Mouse (Mus musculus): ENCODE data around the gene Nfu1. TPM values are rescaled to one million over a fixed set of nuclear protein-coding genes. Genes with fewer than 3 reads are reported as not detected.
"Not testable (repeated sequence)": the region's sequence is repeated elsewhere in the genome, so short reads cannot be mapped to it uniquely, and the experiment has no call there.

Gene Nfu1
- total RNA-seq, 2 experiments from 2014 or later: 80.8 to 103 TPM

DNA sequence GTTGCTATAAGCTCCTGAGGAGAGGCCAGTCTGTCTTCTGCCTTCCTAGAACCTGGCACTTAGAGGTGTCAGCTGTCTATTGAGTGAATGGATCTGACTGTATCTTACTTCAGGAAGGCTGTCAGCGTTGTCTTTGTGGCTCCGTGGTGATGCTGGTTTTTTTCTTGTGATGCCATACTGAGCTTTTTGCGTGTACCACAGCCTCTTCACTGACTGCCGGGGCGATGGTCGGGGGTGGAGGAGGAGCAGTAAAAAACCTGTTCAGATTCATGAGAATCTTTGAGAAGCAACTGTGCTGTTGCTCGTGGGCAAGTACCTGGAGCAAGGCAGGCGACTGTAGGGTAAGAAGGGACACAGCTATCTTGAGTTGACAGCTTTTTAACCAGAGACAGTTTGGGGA is 9.8 kb downstream of the Nfu1 start:
- ATAC-seq (replicated peaks; ENCODE audit: poor library complexity, severe bottlenecking): no peak

DNA sequence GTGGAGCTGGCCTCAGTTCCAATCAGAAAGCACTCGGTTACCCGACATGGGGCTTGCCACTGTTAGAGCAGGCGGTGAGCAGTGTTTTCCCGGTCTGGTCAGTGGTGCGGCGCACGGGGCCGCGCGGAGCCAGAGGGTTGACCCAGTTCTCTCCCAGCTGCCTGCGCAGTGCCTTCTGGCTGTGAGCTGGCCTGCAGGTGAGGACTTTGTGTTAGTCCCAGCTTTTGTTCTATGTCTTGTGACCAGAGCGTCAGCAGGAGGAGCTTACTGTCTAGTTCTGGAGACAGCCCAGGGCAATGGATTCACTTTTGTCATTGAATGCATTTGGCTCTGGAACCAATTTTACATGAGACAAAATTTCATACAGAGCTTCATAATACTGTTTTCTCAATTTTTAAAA is 12.8 kb downstream of the Nfu1 start:
- no peak for ATAC-seq (replicated peaks; ENCODE audit: poor library complexity, severe bottlenecking)

- ATAC-seq (replicated peaks; ENCODE audit: poor library complexity, severe bottlenecking): peak; percentile 94
Measured at GRCm38 (mm10) chr6:87026980-87027379, 17.9 kb downstream of the Nfu1 start.

DNA sequence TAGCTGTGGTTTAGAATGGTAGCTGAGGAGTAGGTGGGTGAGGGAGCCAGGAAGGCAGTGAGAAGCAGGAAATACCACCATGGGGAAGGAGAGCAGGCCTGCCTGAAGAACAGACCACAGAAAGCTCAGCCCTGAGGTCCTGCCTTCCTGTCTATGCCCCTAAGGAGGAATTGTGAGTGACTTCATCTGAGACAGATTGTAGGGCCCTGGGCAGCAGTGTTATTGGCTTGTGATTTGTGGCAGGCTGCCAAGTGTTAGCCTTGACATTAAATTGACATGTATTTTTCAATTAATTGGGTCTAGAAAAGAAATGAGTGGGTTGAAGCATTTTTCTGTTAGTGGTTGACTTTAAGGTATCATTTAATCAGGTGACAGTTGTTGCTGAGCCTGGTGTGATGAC is 19.8 kb downstream of the Nfu1 start:
- no peak for ATAC-seq (replicated peaks; ENCODE audit: poor library complexity, severe bottlenecking)

GRCm38 (mm10) chr6:87031310-87031709 is 22.3 kb downstream of the Nfu1 start:
- not testable (repeated sequence) for ATAC-seq (replicated peaks; ENCODE audit: poor library complexity, severe bottlenecking)

DNA sequence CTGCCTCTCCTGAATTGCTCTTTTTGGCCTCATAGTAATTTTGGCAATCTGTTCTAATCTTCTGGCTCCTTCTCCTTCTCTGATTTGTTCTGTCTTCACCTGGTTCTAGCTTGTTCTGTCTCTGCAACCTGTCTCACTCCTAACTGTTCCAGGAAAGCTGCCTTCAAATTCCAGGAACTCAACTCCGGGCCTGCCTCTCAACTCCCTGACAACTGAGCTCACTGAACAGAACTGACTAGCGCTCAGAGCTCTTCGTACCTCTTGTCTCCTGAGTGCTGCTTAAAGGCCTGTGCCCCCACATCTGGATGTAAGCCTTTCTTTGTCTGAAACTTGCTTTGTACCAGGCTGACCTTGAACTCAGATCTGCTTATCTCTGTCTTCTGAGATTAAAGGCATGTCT is 23.4 kb downstream of the Nfu1 start:
- ATAC-seq (replicated peaks; ENCODE audit: poor library complexity, severe bottlenecking): no peak

- no peak for ATAC-seq (replicated peaks; ENCODE audit: poor library complexity, severe bottlenecking)
Measured at GRCm38 (mm10) chr6:87034395-87034794, 25.4 kb downstream of the Nfu1 start.

DNA sequence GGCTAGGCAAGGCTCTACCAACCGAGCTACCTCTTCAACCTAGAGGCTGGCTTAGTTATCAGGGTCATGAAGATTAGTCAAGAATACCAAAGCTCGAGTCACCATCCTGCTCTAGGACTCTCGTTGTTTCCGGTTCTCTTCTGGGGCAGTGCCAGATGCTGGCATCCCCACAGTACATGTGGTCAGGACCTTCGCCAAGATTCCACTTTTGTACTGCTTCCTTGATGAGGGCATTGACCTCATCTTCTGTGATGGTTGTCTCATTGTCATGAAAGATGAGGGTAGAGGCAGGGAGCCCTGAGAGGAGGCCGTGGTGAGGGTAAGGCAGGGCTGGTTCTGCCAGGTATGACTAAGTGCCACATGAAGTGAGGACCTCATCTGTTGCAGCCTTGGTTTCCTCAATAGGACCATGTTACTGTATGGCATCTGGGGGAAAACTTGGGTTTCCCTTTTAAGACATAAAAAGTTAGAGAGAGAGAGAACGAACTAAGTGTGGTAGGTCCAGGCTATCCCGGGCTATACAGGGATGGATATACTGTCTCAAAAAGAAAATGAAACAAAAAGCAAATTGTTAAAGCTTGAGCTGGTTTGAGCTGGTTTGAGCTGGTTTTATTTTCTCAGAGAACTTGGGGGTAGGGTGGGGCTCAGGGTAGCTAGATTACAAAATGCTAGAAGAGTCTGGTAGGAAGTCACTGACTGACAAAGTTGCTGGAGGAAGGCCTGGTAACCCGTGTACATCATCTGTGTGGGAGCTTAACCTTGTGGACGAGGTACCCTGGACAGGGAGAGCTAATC is 29.0 kb downstream of the Nfu1 start:
- ATAC-seq (replicated peaks; ENCODE audit: poor library complexity, severe bottlenecking): 0 out of 2 replicates have a peak, but pooled peaks have one; percentile 8

GRCm38 (mm10) chr6:87039161-87039560 is 30.1 kb downstream of the Nfu1 start:
- no peak for ATAC-seq (replicated peaks; ENCODE audit: poor library complexity, severe bottlenecking)

- no peak for ATAC-seq (replicated peaks; ENCODE audit: poor library complexity, severe bottlenecking)
Measured at GRCm38 (mm10) chr6:87040971-87041370, 31.9 kb downstream of the Nfu1 start.

DNA sequence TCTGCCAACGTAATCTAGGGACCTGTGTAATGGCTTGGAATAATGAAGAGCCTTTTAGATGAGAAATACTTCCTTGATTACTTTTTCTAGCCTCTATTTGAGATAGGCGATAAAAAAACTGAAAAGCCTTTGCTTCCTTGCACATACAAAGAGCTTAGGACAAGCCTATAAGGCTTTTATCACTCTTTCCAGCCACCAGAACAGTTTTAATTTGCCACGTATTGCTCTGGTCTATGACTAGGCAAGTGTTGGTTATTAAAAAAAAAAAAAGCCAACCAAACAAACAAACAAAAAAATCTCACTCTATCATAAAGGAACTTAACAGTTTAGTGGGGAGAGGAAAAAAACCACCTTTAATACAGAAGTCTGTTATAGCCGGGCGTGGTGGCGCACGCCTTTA is 32.4 kb downstream of the Nfu1 start:
- no peak for ATAC-seq (replicated peaks; ENCODE audit: poor library complexity, severe bottlenecking)

- ATAC-seq (replicated peaks; ENCODE audit: poor library complexity, severe bottlenecking): no peak
Measured at GRCm38 (mm10) chr6:87042004-87042336, 32.9 kb downstream of the Nfu1 start.

DNA sequence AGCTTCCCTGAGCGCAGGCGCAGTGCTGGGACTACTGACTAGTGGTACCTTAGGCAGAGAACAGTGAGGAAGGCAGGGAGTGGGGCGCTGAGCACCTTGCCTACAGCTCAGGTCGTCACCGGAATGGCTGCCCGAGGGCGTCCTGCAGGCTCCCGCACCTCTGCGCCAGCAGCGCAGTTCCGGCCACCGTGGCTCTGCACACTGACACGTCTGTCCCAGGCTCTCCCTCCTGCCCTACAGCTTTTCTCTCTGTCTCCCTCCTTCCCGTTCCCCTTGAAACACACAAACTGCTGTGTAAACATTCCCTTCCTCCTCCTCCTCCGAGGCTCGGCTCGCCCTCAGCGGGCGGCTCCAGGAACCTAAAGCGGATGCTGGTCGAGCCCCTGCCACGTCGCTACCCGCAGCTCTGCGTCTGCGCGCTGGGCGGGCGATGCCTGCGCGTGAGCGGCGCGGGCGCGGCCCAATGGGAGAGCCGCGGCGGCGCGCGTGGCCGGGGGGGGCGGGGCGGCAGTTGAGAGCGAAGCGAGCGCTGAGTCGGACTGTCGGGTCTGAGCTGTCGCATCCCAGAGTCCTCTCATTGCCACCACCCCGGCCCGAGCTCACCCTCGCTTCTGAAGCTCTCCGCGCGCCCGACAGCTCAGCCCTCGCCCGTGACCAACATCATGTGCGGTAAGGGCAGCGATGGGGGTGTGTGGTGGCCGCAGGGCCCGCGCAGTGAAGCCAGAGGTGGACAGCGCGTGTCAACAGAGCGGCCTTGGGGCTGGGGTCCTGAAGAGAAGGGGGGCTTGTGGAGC is 33.5 kb downstream of the Nfu1 start, which contains the start of gene Gfpt1:
Gfpt1 (plus strand) TSS at position 510 of the 794 bp plus-strand sequence.
- ATAC-seq (replicated peaks; ENCODE audit: poor library complexity, severe bottlenecking): peak; percentile 92

- no peak for ATAC-seq (replicated peaks; ENCODE audit: poor library complexity, severe bottlenecking)
Measured at GRCm38 (mm10) chr6:87043131-87043516, 34.1 kb downstream of the Nfu1 start.

- ATAC-seq (replicated peaks; ENCODE audit: poor library complexity, severe bottlenecking): no peak
Measured at GRCm38 (mm10) chr6:87044895-87045294, 35.9 kb downstream of the Nfu1 start.

GRCm38 (mm10) chr6:87045507-87045906 is 36.5 kb downstream of the Nfu1 start:
- no peak for ATAC-seq (replicated peaks; ENCODE audit: poor library complexity, severe bottlenecking)

DNA sequence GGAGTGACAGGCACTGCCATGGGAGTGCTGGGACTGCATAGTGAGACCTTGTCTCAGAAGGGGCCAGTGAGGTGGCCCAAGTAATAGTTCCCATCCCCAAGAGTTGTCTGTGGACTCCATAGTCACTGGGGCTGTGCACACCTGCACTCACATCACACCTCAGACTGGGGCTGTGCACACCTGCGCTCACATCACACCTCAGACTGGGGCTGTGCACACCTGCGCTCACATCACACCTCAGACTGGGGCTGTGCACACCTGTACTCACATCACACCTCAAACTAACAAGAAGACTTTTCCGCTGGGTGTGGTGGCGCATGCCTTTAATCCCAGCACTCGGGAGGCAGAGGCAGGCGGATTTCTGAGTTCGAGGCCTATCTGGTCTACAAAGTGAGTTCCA is 39.7 kb downstream of the Nfu1 start:
- not testable (repeated sequence) for ATAC-seq (replicated peaks; ENCODE audit: poor library complexity, severe bottlenecking)

GRCm38 (mm10) chr6:87051886-87052425 is 42.9 kb downstream of the Nfu1 start:
- no peak for ATAC-seq (replicated peaks; ENCODE audit: poor library complexity, severe bottlenecking)

DNA sequence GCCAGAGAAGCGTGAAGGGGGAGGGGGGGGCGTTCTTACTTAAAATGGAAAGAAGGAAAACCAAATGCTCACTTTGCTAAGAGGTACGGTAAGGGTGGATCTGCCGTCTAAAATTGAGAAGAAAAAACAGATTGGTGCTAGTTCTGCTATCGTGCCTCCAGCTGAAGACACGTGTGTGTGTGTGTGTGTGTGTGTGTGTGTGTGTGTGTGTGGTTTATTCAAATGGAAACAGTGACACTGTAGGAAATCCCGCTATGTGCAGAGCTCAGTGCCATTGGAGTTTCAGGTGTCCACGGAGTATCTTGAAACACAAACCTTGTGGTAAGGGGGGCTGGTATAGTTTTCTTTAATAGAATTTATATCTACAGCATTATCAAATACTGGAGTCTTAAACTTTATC is 45.2 kb downstream of the Nfu1 start:
- ATAC-seq (replicated peaks; ENCODE audit: poor library complexity, severe bottlenecking): no peak

DNA sequence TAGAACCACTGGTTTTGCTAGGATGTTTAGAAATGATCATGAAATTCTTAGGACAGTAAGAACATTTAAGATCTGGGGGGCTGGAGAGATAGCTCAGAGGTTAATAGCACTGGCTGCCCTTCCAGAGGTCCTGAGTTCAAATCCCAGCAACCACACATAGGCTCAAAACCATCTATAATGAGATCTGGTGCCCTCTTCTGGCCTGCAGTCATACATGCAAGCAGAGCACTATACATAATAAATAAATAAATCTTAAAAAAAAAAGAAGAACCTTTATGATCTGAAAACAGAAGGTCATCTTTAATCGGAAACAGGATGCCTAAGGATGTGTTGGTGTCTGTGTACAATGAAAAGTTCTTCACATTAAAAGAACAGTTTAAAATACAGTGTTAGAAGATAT is 50.7 kb downstream of the Nfu1 start:
- no peak for ATAC-seq (replicated peaks; ENCODE audit: poor library complexity, severe bottlenecking)

- no peak for ATAC-seq (replicated peaks; ENCODE audit: poor library complexity, severe bottlenecking)
Measured at GRCm38 (mm10) chr6:87063586-87063985, 54.5 kb downstream of the Nfu1 start.

Measured in granulocyte monocyte progenitor cell, adult 5-6 weeks (primary cell).